Mouse (Mus musculus) layer of hippocampus, postnatal 10 days (tissue): Measurements from ENCODE around the gene Prl8a8. TPM values are rescaled to one million over a fixed set of nuclear protein-coding genes. Genes with fewer than 3 reads are reported as not detected.

Source experiments
- DNase-seq, 2 experiments: peaks; one replicate each; pipeline ENCODE4 v3.0.0; 2021; ENCODE audit warnings: low spot score in 2 of 2
- long read RNA-seq: library from polyadenylated mRNA; stranded (forward); transcript quantifications from one replicate; pipeline ENCODE4 v2.0.0, GENCODE M21; 2023
- total RNA-seq, 2 experiments: library from RNA; stranded (reverse); gene quantifications; 2 replicates each; pipeline ENCODE4 v1.2.3; 2021

Prl8a8 gene
- not detected for total RNA-seq
- long read RNA-seq = 0 reads

DNA sequence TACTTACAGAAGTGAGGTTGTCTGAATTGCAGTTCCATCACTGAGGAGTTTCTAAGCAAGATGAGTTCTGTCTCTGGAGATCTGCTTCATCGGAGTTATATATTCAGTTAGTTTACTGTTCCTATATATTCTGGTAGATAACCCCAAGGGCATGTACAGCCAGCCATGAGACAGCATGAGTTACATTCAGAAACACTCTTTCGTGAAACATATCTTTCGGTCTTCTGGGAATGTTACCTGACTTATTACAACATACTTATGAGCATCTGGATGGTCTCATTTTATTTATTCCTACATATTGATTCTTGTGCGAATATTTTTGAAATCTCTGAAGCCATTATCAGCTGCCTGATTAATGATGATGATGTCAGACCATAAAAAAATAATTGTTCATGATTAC, at the start of gene Prl8a8:
Gene Prl8a8 (minus strand): TSS at position 101 of the 400 bp plus-strand sequence.
- no peak for DNase-seq

GRCm38 (mm10) chr13:27553336-27553735, 40.3 kb upstream of the Prl8a8 start:
- no peak for DNase-seq

DNA sequence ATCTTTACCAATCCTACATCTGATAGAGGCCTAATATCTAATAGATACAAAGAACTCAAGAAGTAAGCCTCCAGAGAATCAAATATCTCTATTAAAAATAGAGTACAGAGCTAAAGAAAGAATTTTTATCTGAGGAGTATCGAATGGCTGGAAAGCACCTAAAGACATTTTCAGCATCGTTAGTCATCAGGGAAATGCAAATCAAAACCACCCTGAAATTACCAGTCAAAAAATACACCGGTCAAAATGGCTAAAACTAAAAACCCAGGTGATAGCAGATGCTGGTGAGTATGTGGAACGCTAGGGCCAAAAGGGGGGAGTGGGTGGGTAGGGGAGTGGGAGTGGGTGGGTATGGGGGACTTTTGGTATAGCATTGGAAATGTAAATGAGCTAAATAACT, 10.1 kb upstream of the Prl8a8 start:
- DNase-seq = no peak

- DNase-seq = no peak
These were observed 5.4 kb downstream of the Prl8a8 start for GRCm38 (mm10) chr13:27507645-27508044.

Other genes with a start within 250 kb of the Prl8a8 start
- gene Prl6a1, start 200.6 kb downstream of the Prl8a8 start, total RNA-seq = not detected
- not detected for gene Prl8a2, start 167.5 kb downstream of the Prl8a8 start, total RNA-seq
- gene Prl2b1, start 122.4 kb downstream of the Prl8a8 start, total RNA-seq = not detected
- not detected for gene Prl8a6, start 74.5 kb downstream of the Prl8a8 start, total RNA-seq
- gene Prl8a9, start 51.4 kb upstream of the Prl8a8 start, total RNA-seq = not detected
- not detected for gene Prl8a1, start 69.0 kb upstream of the Prl8a8 start, total RNA-seq
- not detected for gene Prl7b1, start 97.4 kb upstream of the Prl8a8 start, total RNA-seq
- gene Prl7a1, start 129.3 kb upstream of the Prl8a8 start, total RNA-seq = not detected
- not detected for gene Prl7a2, start 154.8 kb upstream of the Prl8a8 start, total RNA-seq
- gene Prl7d1, start 203.5 kb upstream of the Prl8a8 start, total RNA-seq = not detected